Mouse (Mus musculus) myocyte (in vitro differentiated cells): Measurements from ENCODE around the gene Plgrkt. TPM values are rescaled to one million over a fixed set of nuclear protein-coding genes. Genes with fewer than 3 reads are reported as not detected.

Experiments used
- H3K27me3 ChIP-seq: one replicate; pipeline ENCODE4 v1.6.1; 2011; ENCODE audit not compliant: control insufficient read depth, insufficient read depth, insufficient read length
- H3K36me3 ChIP-seq: one replicate; pipeline ENCODE4 v1.6.1; 2011; ENCODE audit not compliant: control insufficient read depth, insufficient read depth
- H3K4me2 ChIP-seq: one replicate; pipeline ENCODE4 v1.6.1; 2011; ENCODE audit warnings: low read depth, control low read depth
- H3K4me3 ChIP-seq: one replicate; pipeline ENCODE4 v1.5.1; 2011; ENCODE audit warnings: mild to moderate bottlenecking, control low read depth, moderate library complexity
- H3K79me2 ChIP-seq: one replicate; pipeline ENCODE4 v1.6.1; 2011; ENCODE audit not compliant: control insufficient read depth, insufficient read depth
- H3ac ChIP-seq: one replicate; pipeline ENCODE4 v1.6.1; 2011; ENCODE audit not compliant: control insufficient read depth, insufficient read length
- CEBPB ChIP-seq: IDR thresholded peaks from 2 replicates; pipeline ENCODE4 v1.6.1; 2011; ENCODE audit warnings: mild to moderate bottlenecking, moderate library complexity; ENCODE audit not compliant: poor library complexity, insufficient read depth, severe bottlenecking
- E2F4 ChIP-seq: IDR thresholded peaks from one replicate; pipeline ENCODE4 v1.6.1; 2011; ENCODE audit warnings: mild to moderate bottlenecking, control low read depth, moderate library complexity; ENCODE audit not compliant: insufficient read depth
- MAX ChIP-seq: IDR thresholded peaks from one replicate; pipeline ENCODE4 v1.6.1; 2011; ENCODE audit warnings: low read depth, mild to moderate bottlenecking, control low read depth
- MYOD1 ChIP-seq, 3 experiments: IDR thresholded peaks; one replicate each; pipeline ENCODE4 v1.6.1; 2011; ENCODE audit warnings: control low read depth in 2 of 3, low read depth in 2 of 3, mild to moderate bottlenecking in 2 of 3, moderate library complexity in 1 of 3; ENCODE audit not compliant: insufficient read length in 2 of 3, control insufficient read depth in 1 of 3
- MYOG ChIP-seq, 3 experiments: IDR thresholded peaks; one replicate each; pipeline ENCODE4 v1.6.1; 2011; ENCODE audit warnings: control low read depth in 2 of 3, low read depth in 2 of 3, mild to moderate bottlenecking in 2 of 3; ENCODE audit not compliant: insufficient read length in 2 of 3, control insufficient read depth in 1 of 3, insufficient read depth in 1 of 3
- POLR2A ChIP-seq: IDR thresholded peaks from one replicate; pipeline ENCODE4 v1.6.1; 2011; ENCODE audit warnings: low read depth, mild to moderate bottlenecking, control low read depth, moderate library complexity; ENCODE audit not compliant: insufficient read length
- POLR2AphosphoS2 ChIP-seq: IDR thresholded peaks from one replicate; pipeline ENCODE4 v1.6.1; 2011; ENCODE audit warnings: low read depth, control low read depth; ENCODE audit not compliant: insufficient read length
- REST ChIP-seq: IDR thresholded peaks from one replicate; pipeline ENCODE4 v1.6.1; 2011; ENCODE audit warnings: mild to moderate bottlenecking, control low read depth, moderate library complexity; ENCODE audit not compliant: insufficient read depth, insufficient read length
- SRF ChIP-seq: IDR thresholded peaks from one replicate; pipeline ENCODE4 v1.6.1; 2011; ENCODE audit warnings: low read depth; ENCODE audit not compliant: control insufficient read depth, insufficient read length
- TCF12 ChIP-seq: IDR thresholded peaks from one replicate; pipeline ENCODE4 v1.6.1; 2011; ENCODE audit warnings: mild to moderate bottlenecking, control low read depth; ENCODE audit not compliant: poor library complexity, insufficient read depth, severe bottlenecking
- TCF3 ChIP-seq: IDR thresholded peaks from one replicate; pipeline ENCODE4 v1.6.1; 2011; ENCODE audit warnings: low read depth, control low read depth; ENCODE audit not compliant: insufficient read length
- USF1 ChIP-seq: IDR thresholded peaks from one replicate; pipeline ENCODE4 v1.6.1; 2011; ENCODE audit warnings: low read depth, mild to moderate bottlenecking, control low read depth, moderate library complexity
- polyA plus RNA-seq: library from polyadenylated mRNA; unstranded; fragments of >200 nt; fragmentation: generic; extraction: Trizol; gene quantifications from one replicate; pipeline ENCODE4 v1.2.1, GENCODE M21; 2012; ENCODE audit warnings: missing spikeins

Gene Plgrkt
- polyA plus RNA-seq, 1 experiment = 25.1 TPM

GRCm38 (mm10) chr19:29323416-29324049 lies 43.7 kb downstream of the Plgrkt start:
- H3K27me3 ChIP-seq = no peaks in the 10 kb centered on the region
- H3K79me2 ChIP-seq = no peaks in the 10 kb centered on the region
- no peak overlapping the region for H3K4me3 ChIP-seq
- no peak overlapping the region for H3ac ChIP-seq
- no peaks in the 10 kb centered on the region for H3K36me3 ChIP-seq
- TF ChIP-seq TCF12 (no peak), USF1 (no peak), SRF (no peak)
- no peak overlapping the region for H3K4me2 ChIP-seq

GRCm38 (mm10) chr19:29312661-29313060 lies 54.5 kb downstream of the Plgrkt start:
- Histone ChIP-seq H3K79me2 (no peaks in the 10 kb centered on the region), H3K4me3 (no peak overlapping the region), H3K27me3 (no peaks in the 10 kb centered on the region), H3K36me3 (peaks cover 21% of the 10 kb centered on the region), H3K4me2 (no peak overlapping the region), H3ac (no peak overlapping the region)
- TF ChIP-seq SRF (no peak), E2F4 (no peak), MYOD1 (IDR thresholded peaks at IDR 0.05; ENCODE audit: control insufficient read depth in 1 of 3, insufficient read length in 2 of 3, low read depth in 2 of 3) (no peak), USF1 (no peak), POLR2A (no peak), TCF12 (no peak), CEBPB (no peak), POLR2AphosphoS2 (no peak), TCF3 (no peak), MAX (no peak), MYOG (IDR thresholded peaks at IDR 0.05; ENCODE audit: control insufficient read depth in 1 of 3, insufficient read depth in 1 of 3, insufficient read length in 2 of 3, low read depth in 2 of 3) (no peak), REST (no peak)

DNA sequence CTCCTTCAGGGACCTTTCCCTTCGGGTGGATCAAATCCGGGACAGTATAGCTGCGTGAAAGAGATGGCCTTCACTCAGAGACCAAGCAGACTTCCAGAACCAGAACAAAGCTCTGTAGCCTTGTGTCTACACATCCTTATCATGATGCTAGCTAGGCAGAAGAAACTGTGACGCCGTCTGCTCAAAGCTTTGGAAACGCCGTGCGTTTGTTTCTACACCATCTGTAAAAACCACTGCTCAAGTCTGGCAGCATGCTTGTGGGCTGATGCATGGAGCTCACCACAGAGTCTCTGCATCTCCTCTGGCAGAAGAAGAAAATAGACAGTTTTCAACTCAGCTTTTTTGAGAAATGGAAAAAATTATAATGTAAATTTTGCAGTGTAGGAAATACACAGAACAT lies 55.4 kb downstream of the Plgrkt start:
- H3ac ChIP-seq = no peak overlapping the region
- H3K4me2 ChIP-seq = no peak overlapping the region
- H3K4me3 ChIP-seq = no peak overlapping the region
- no peak for TF ChIP-seq MYOG (IDR thresholded peaks at IDR 0.05; ENCODE audit: control insufficient read depth in 1 of 3, insufficient read depth in 1 of 3, insufficient read length in 2 of 3, low read depth in 2 of 3)
- no peaks in the 10 kb centered on the region for H3K27me3 ChIP-seq
- peaks cover 21% of the 10 kb centered on the region for H3K36me3 ChIP-seq
- no peaks in the 10 kb centered on the region for H3K79me2 ChIP-seq

- H3K36me3 ChIP-seq = peaks cover 13% of the 10 kb centered on the region
- no peaks in the 10 kb centered on the region for H3K79me2 ChIP-seq
These were observed 58.4 kb downstream of the Plgrkt start for GRCm38 (mm10) chr19:29308832-29309231.

GRCm38 (mm10) chr19:29302119-29302518 lies 65.1 kb downstream of the Plgrkt start:
- H3K27me3 ChIP-seq = no peaks in the 10 kb centered on the region
- no peak for TF ChIP-seq REST
- TF ChIP-seq MYOD1 (IDR thresholded peaks at IDR 0.05; ENCODE audit: control insufficient read depth in 1 of 3, insufficient read length in 2 of 3, low read depth in 2 of 3) = no peak
- no peak for TF ChIP-seq TCF12
- TF ChIP-seq MYOG (IDR thresholded peaks at IDR 0.05; ENCODE audit: control insufficient read depth in 1 of 3, insufficient read depth in 1 of 3, insufficient read length in 2 of 3, low read depth in 2 of 3) = no peak
- no peak for TF ChIP-seq MAX
- no peak for TF ChIP-seq POLR2A
- no peak for TF ChIP-seq USF1
- no peak for TF ChIP-seq SRF
- no peak for TF ChIP-seq TCF3
- TF ChIP-seq POLR2AphosphoS2 = no peak
- TF ChIP-seq CEBPB = no peak
- no peak for TF ChIP-seq E2F4
- H3ac ChIP-seq = no peak overlapping the region
- no peak overlapping the region for H3K4me2 ChIP-seq
- peaks cover 30% of the 10 kb centered on the region for H3K36me3 ChIP-seq
- H3K79me2 ChIP-seq = no peaks in the 10 kb centered on the region
- no peak overlapping the region for H3K4me3 ChIP-seq

More at GRCm38 (mm10) chr19:29308832-29309231, 58.4 kb downstream of the Plgrkt start:
- no peaks in the 10 kb centered on the region for H3K27me3 ChIP-seq
- H3ac ChIP-seq = no peak overlapping the region
- no peak overlapping the region for H3K4me3 ChIP-seq
- H3K4me2 ChIP-seq = no peak overlapping the region
- no peak for TF ChIP-seq TCF12

DNA sequence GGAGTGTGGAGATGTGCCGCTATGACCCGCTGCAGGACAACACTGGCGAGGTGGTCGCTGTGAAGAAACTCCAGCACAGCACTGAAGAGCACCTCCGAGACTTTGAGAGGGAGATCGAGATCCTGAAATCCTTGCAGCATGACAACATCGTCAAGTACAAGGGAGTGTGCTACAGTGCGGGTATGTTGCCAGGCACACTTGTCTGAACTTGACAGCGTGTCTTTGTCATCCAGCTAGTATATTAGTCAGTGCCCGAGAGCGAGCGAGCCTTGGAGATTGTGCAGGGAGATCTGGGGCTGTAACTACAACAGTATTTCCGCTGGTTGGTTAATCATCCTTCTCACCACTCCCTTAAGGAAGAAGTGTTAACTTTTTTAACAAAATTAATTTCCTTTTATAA lies 66.3 kb downstream of the Plgrkt start:
- Histone ChIP-seq H3K36me3 (peaks cover 30% of the 10 kb centered on the region), H3K4me3 (no peak overlapping the region)
- TF ChIP-seq MAX (no peak), TCF12 (no peak), POLR2A (no peak), REST (no peak), MYOG (IDR thresholded peaks at IDR 0.05; ENCODE audit: control insufficient read depth in 1 of 3, insufficient read depth in 1 of 3, insufficient read length in 2 of 3, low read depth in 2 of 3) (no peak), TCF3 (no peak), CEBPB (no peak), MYOD1 (IDR thresholded peaks at IDR 0.05; ENCODE audit: control insufficient read depth in 1 of 3, insufficient read length in 2 of 3, low read depth in 2 of 3) (no peak), USF1 (no peak), SRF (no peak), POLR2AphosphoS2 (no peak), E2F4 (no peak)

More for the DNA sequence above, 66.3 kb downstream of the Plgrkt start:
- no peak overlapping the region for H3K4me2 ChIP-seq
- no peaks in the 10 kb centered on the region for H3K27me3 ChIP-seq
- no peak overlapping the region for H3ac ChIP-seq
- no peaks in the 10 kb centered on the region for H3K79me2 ChIP-seq
